Mouse (Mus musculus) induced T-regulatory cell, adult 2 months (primary cell): Measurements from ENCODE around the gene Slc25a1.

Experiments used
- DNase-seq: peaks from one replicate; pipeline ENCODE4 v3.0.0-alpha.2; 2012; ENCODE audit warnings: low read depth

Gene Slc25a1

DNA sequence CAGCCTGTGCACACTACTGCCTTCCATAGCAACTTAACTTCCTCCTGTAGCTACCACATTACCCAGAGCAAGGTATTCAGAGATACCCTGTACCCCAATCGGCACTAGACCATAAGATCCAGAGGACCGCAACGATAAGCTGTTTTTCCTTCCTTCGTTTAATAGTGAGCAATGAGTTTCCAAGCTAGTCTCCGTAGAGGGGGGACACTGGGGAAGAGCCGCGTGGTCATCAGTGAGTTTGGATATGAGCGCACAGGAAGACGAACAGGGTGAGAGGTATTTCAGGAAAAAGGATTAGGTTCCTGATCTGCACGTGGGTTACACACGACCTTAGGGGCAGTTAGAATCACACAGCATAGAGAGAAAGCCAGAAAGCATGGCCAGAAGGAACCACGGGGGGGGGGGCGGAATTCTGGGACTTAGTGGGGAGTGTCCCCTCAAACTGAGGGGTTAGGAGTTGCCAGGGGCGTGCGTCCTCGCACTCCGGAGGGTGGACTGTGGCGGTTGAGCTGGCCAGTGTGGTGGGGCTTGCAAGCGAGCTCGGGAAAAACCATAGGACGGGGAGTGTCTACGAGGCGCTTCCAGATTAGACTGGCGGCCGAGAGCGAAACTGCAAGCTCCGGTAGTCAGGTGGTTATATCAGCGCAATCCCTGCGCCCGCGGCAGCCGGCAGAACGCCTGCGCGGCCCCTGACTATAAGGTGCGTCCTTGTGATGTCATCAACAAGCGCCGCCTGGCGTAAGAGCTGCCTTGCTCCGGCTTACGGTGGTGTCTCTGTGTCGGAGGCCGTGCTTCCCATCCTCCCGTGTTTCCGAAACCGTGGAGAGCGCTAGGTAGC, 6.5 kb downstream of the Slc25a1 start:
- DNase-seq: peak; percentile 98

DNA sequence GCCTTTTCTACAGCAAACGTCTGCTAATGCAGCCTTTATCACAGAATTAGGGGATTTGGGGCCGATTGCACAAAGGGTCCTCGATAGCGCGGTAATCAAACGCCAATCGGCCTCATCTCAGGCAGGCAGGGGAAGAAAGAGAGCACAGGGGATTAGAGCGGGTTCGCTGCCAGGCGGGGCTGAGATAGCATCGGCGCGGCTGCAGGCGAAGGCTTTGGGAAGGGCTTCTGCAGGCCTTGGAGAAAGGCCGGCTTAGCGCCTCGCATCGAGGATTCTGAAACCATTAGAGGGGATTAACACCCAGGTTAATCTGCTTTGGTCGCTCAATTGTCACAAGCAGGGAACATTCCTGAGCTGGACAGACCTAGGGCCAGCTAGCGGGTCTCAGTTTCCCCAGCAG, 7.4 kb downstream of the Slc25a1 start:
- DNase-seq: no peak

DNA sequence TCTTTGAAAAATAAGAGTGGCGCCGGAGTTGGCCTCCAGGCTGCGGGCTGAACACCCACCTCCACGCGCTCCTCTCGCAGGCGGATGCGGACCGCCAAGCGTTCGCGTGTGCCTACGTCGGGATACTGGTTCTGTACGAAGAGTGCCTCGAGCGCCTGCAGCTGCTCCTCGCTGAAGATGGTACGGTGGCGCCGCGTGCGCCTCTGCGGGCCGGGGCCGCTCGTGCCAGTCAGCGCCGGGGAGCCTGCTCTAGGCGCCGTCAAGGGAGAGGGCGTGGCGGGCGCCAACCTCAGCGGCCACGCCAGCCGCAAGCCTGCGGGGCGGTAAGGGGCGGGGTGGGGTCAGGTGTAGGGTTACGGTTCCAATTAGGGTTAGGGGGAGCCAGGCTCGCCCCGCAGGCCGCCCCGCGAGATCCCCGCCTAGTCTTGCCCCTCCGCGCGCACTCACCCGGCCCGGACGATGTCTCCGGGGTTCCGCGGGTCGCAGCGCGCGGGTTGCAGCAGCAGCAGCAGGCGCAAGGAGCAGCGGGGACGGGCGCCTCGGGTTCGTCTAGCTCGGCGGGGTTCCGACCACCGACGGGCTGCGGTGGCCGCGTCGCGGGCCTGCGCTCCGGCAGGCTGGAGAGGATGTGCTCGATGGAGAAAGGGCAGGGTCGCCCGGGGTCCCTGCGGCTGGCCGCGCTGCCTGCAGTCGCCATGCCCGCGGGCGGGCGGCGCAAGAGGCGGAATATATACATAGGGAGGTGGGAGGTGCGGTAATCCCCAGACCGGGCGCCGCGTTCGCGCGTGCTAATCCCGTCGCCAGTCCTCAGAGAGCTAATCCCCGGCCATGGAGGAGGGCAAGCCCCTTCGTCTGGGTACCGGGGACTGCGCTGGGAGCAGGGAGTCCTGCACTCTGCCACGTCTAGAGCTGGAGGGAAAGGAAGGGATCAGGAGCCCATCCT, 13.4 kb downstream of the Slc25a1 start, which contains the start of gene Gsc2:
Gene Gsc2 (minus strand): TSS at position 753 of the 943 bp plus-strand sequence.
- DNase-seq: peak; percentile 44

DNA sequence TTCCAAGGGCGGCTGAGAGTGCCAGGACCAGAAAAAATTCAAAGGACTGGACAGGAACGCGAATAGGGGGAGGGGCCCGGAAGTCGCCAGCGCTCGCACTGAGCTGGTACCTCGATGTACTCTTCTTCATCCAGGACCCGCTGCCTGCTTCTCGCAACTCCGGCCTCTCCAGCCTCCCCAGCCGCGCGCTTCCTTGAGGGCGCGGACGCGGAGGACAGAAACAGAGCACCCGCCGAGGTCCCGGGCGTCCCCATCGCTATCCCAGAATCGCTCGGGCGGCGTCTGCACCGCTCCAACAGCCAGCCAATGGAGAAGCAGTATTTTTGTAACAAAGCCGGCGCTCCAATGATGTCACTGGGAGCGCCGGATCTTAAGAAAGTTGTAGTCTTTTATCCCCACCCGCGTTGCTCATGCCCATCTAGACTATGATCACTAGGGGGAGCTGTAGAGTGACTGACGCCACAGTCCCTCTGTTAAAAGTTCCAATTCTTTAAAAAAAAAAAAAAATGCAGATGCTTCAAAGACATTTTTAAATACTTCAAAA, 16.9 kb downstream of the Slc25a1 start, which contains the start of gene Ess2:
Gene Ess2 (minus strand): TSS at position 297 of the 544 bp plus-strand sequence.
- peak; percentile 98 for DNase-seq

DNA sequence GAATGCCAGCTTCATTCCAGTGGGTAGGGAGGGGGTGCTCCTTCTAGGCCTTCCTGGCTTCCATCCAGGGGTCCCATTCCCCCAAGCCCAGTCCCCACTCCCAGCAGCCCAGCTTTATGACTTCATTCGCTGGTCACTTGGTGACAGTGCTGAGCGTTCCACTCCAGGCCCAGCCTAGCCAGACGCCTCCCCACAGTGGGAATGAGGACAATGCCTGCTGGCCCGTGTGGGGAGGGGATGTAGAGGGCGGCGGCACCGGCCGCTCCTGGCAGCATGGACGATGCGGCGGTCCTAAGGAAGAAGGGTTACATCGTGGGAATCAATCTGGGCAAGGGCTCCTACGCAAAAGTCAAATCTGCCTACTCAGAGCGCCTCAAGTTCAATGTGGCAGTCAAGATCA, 29.6 kb downstream of the Slc25a1 start, which contains the start of the genes Dgcr2 and Tssk2:
Gene Dgcr2 (minus strand): TSS at position 101 of the 400 bp plus-strand sequence.
Gene Tssk2 (plus strand): TSS at position 176 of the 400 bp plus-strand sequence.
- DNase-seq: no peak

DNA sequence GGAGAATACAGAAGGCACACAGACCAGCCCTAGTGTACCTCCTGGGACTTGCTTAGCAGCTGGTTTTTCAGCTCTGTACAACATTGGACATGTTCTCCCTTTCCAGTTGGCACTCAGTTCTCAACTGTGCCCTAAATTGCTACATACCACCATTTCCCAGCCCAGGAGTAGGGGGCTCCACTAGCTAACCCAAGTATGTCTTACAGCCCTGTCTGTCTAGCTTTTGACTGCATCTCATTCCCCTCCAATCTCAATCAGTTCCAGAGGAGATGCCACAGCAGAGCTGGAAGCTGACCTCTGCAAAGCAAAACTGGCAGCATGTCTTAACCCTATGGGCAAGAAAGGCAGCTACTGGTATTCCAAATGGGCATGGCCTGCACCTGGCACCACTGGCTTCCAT, 31.9 kb downstream of the Slc25a1 start:
- no peak for DNase-seq

DNA sequence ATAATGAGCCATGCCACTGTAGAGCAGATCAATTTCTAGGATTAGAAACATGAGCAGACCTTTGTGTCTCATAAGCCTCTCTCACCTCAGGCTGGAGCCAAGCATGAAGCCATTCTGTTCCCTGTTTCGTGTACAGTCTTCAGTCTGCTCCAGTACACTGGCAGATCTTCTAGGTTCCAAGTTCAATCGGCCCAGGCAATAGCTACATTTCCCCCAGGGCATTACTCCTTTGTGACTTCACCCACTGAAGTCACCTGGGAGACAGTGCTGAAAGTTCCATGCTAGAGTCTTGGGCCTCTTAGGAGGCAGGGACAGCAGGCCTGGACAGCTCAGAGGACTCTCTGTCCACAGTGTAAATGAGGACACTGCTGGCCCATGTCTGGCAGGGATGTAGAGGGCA, 34.1 kb downstream of the Slc25a1 start, which contains the start of gene Tssk1:
Gene Tssk1 (plus strand): TSS at position 301 of the 400 bp plus-strand sequence.
- no peak for DNase-seq

DNA sequence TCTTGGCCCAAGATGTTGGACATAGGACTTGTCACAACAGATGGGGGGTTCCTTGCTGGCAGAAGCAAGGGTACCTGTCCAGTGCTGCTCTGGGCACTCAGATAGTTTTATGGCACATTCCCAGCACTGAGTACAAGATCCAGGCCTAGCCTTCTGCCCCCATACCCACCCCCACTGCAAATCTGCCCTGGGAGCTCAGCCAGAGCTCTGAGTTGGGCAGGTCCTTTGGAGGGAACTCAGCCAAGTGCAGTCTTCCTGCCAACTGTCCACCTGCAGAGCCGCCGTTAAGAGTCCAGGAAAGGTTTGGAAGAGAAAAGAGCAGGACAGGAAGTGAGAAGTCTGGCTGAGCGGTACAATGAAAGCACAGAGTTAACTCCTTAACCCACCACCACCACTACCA, 35.4 kb downstream of the Slc25a1 start:
- DNase-seq: no peak

DNA sequence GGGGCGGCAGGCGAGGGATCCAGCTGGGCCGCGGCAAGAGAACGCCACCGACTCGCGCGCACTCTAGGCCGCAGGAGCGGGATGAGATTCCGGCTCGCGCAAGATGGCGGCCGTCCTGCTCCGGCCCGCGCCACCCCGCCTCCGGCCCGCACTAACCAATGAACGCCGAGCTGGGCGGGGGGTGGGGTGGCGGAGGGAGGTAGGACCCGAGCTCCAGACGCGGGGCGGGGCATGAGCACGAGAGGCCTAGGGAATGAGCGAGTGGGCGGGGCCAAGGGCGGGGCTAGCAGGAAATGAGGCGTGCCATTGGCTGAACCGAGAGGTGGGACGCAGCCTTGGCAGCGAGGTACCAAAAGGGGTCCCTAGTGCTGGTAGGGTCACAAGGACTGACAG, 36.5 kb downstream of the Slc25a1 start, which contains the start of gene Gm20518:
Gene Gm20518 (minus strand): TSS at position 105 of the 393 bp plus-strand sequence.
- DNase-seq: peak; percentile 99

DNA sequence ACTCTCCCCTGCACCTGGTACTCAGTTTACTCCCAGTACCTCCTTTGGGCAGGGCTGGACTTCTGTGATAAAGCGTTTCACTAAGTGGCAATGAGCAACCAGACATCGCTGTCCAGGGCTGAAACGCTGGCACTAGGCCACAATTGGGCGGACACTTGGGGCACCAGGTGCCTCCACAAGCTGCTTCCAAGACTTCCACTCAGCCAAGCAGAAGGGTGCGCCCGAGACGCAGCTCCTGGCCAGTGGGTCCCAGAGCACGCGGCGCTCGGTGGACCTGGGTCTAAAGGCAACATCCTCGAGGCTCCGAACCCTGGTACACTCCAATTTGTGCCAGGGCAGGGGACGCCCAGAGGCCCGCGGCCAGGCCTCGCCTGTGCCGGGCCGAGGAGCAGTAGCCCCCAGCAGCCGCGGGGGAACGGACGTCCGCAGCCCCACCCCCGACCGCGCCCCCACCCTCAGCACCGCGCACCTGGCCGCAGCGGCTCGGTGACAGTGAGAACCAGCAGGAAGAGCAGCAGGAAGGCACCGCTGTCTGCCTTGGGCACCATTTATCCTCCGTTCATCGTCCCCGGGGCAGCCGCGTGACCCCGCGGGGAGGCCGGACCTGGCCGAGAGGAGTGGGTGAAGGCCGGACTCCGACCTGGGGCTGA, 37.0 kb downstream of the Slc25a1 start:
- no peak for DNase-seq

DNA sequence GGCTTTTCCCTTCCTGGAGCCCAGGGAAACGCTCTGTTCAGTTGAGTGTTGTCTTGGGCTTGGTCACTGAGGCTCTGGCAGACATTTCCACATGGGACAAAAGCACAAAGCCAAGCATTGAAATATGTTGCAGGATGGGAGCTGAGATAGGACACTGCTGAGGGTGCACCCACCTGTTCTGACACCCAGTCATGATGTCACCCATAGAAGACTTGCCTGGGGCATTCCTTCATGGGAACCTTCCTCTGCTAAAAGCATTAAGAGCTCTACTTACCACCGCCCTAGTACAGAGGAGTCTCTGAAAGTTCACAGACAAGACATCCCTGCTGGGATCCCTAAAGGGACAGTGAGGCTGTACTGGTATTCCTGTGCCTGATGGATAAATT, 37.7 kb downstream of the Slc25a1 start:
- peak; percentile 25 for DNase-seq

DNA sequence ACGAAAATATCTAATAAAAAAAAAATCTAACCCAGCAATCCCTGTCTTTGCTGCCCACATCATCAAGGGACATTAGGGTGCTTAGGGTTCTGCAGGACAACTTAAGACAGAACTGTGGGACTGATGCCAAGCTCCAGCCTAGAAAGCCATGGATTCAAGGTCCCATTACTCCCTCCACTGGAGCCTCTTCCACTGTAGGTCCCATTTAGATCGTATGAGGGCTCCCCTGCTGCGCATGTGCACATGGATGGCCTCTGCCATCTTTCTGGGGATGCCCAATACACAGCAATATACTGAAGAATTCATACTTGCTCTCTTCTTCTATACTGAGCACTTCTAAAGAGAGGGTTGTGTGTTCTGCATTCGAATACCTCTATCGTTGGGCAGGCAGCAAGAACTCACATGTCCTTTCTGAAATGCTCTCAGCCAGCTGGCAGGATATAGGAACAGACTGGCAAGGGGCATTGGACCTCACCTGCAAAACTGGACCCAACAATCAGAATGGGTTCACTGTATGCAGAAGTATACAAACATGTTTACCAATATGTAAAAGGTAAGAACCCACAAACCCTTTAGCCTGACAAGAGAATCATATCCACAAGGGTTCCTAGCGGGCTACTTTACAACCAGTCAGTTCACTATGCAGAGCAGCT, 38.2 kb downstream of the Slc25a1 start:
- DNase-seq: no peak

DNA sequence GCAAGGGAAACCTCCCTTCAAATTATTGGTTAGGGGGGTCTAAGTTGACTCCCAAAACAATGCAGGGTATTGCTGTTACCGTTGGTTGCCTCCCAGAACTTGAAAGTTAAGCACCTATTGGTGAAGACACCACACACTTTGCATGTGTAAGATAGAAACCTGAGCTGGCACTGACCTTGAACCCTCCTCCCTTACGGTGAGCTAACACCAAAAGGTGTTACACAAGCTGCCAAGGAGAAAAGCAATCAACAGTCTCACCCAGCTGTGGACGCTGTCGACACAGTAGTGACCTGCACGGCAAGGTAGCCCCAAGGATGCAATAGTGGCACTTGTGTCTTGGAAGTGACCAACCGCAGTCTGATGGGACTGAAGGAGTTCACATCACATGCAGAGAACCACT, 43.9 kb downstream of the Slc25a1 start:
- DNase-seq: no peak

DNA sequence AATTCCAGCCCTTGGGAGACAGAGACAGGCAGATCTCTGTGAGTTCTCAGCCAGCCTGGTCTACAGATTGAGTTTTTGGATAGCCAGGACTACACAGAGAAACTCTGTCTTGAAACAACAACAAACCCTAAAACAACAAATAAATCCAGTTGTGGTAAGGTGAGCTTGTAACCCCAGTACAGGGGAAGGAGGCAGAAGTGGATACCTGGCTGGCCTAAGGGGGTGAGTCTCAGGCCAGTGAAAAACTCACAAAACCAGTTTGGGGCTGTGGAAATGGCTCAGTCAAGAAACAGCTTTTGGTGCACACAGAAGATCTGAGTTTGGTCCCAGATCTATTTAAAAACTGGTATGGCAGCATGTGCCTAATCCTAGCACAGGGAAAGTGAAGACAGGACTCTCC, 45.8 kb downstream of the Slc25a1 start:
- DNase-seq: no peak

DNA sequence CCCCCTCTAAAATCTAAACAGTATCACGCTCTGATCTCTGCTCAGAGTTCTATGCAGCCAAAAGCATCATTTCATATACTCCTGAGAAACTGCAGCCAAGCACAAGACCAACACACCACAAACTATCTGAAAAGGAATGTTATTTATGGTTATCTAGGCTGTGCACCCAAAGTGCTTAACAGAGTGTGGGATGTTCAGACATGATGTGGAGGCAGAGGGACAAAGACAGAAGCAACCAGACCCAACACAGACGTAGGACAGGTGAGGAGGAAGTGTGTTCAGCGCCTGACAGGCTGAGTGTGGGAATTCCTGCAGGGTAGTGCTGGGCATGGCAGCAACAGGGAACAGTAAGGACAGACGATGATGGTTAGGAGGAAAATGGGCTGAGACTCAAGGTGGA, 48.4 kb downstream of the Slc25a1 start:
- DNase-seq: no peak

DNA sequence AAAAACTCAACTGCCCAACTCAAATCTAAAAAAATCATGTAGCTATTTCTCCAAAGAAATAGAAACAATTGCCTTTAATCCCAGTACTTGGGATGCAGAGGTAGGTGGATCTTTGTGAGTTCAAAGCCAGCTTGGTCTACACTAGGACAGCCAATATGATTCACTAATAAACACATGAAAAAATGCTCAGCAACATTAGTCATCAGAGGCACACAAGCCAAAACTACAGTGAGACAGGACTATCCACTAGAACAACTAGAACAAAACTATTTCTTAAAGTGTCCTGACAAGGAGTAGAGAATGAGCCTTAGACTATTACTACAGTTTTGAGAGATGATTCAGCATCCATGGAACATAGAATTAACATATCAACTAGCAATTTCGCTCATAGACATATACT, 51.9 kb downstream of the Slc25a1 start:
- DNase-seq: no peak
